Mouse (Mus musculus) kidney, postnatal 0 days (tissue): ENCODE data around the gene C3. TPM values are rescaled to one million over a fixed set of nuclear protein-coding genes. Genes with fewer than 3 reads are reported as not detected.
A peak's percentile ranks its signal among the peaks of the same experiment; 100 is the strongest.

Experiments
- ATAC-seq: fragments of 200-750 bp; cut with Nextera tagmentation; replicated peaks from 2 replicates; pipeline ENCODE4 v1.8.0; 2017; ENCODE audit warnings: low read depth, moderate number of reproducible peaks, moderate TSS enrichment, moderate library complexity; ENCODE audit not compliant: low FRiP score
- DNase-seq: peaks from one replicate; pipeline ENCODE4 v3.0.0-alpha.2; 2016; ENCODE audit warnings: low spot score
- H3K27ac ChIP-seq: fragments of 300-500 bp; sonication (generic); 2 replicates; pipeline ENCODE4 v1.5.1; 2014; ENCODE audit warnings: mild to moderate bottlenecking
- H3K27me3 ChIP-seq: fragments of 300-500 bp; sonication (generic); 2 replicates; pipeline ENCODE4 v1.6.1; 2014; ENCODE audit warnings: low read length, mixed read lengths; ENCODE audit not compliant: insufficient read depth
- H3K36me3 ChIP-seq: fragments of 300-500 bp; sonication (generic); 2 replicates; pipeline ENCODE4 v1.6.1; 2014; ENCODE audit warnings: low read length, mixed read lengths; ENCODE audit not compliant: insufficient read depth
- H3K4me1 ChIP-seq: fragments of 300-500 bp; sonication (generic); replicated peaks from 2 replicates; pipeline ENCODE4 v1.6.1; 2014; ENCODE audit warnings: antibody characterized with exemption, low read length, mixed read lengths; ENCODE audit not compliant: insufficient read depth
- H3K4me2 ChIP-seq: fragments of 300-500 bp; sonication (generic); 2 replicates; pipeline ENCODE4 v1.6.1; 2014; ENCODE audit warnings: mild to moderate bottlenecking, low read length, moderate library complexity, mixed read lengths
- H3K4me3 ChIP-seq: fragments of 300-500 bp; sonication (generic); replicated peaks from 2 replicates; pipeline ENCODE4 v1.5.1; 2014; ENCODE audit warnings: low read depth, low read length
- H3K9ac ChIP-seq: fragments of 300-500 bp; sonication (generic); 2 replicates; pipeline ENCODE4 v1.6.1; 2014; ENCODE audit warnings: low read depth, low read length
- H3K9me3 ChIP-seq: fragments of 300-500 bp; sonication (generic); replicated peaks from 2 replicates; pipeline ENCODE4 v1.6.1; 2016; ENCODE audit warnings: low read length, inconsistent platforms, mixed read lengths
- CTCF ChIP-seq: IDR thresholded peaks from 2 replicates; pipeline ENCODE4 v1.5.1; 2016; ENCODE audit warnings: antibody characterized with exemption, low read depth, mild to moderate bottlenecking, moderate library complexity
- WGBS: fragments of 180-500 bp; shearing (Covaris S2); extraction: QIAGEN DNeasy Blood & Tissue Kit; methylation state at CpG from one replicate; pipeline ENCODE4 v1.1.7; 2014; 5-methylcytosine and 5-hydroxymethylcytosine counted together
- polyA plus RNA-seq: library from polyadenylated mRNA; unstranded; fragments of >200 nt; fragmentation: Nextera tagmentation; extraction: Ambion mirVana; gene quantifications from 2 replicates; pipeline ENCODE4 v1.2.1, GENCODE M21; 2015

The C3 gene
- polyA plus RNA-seq, 1 experiment from 2014 or later, result 2.9 TPM

GRCm38 (mm10) chr17:57228873-57229272 is 937 bp upstream of the C3 start:
- TF ChIP-seq CTCF, result no peak
- 81% methylated on average over 3 of the region's 3 CpGs for WGBS

GRCm38 (mm10) chr17:57227468-57227867 is 468 bp downstream of the C3 start:
- no peak overlapping the region for H3K9ac ChIP-seq
- DNase-seq (no peak), ATAC-seq (no peak)
- no peaks in the 10 kb centered on the region for H3K9me3 ChIP-seq
- no peaks in the 10 kb centered on the region for H3K27me3 ChIP-seq
- H3K36me3 ChIP-seq, result no peaks in the 10 kb centered on the region
- H3K4me1 ChIP-seq, result 0 out of 2 replicates have a peak, but pooled peaks cover 3% of the 10 kb centered on the region
- TF ChIP-seq CTCF, result no peak
- 93% methylated on average over 2 of the region's 2 CpGs for WGBS
- no peak overlapping the region for H3K4me3 ChIP-seq
- H3K4me2 ChIP-seq, result no peak overlapping the region
- H3K27ac ChIP-seq, result no peak overlapping the region

More at GRCm38 (mm10) chr17:57228873-57229272, 937 bp upstream of the C3 start:
- Histone ChIP-seq H3K9ac (no peak overlapping the region), H3K4me3 (no peak overlapping the region), H3K27me3 (no peaks in the 10 kb centered on the region), H3K4me2 (no peak overlapping the region), H3K9me3 (no peaks in the 10 kb centered on the region), H3K27ac (no peak overlapping the region), H3K36me3 (no peaks in the 10 kb centered on the region), H3K4me1 (0 out of 2 replicates have a peak, but pooled peaks cover 3% of the 10 kb centered on the region)
- DNase-seq, result no peak
- no peak for ATAC-seq

GRCm38 (mm10) chr17:57223313-57223712 is 4.6 kb downstream of the C3 start:
- H3K9me3 ChIP-seq, result no peaks in the 10 kb centered on the region
- WGBS, result 45% methylated on average over 9 of the region's 9 CpGs

GRCm38 (mm10) chr17:57221911-57222310 is 6.0 kb downstream of the C3 start:
- no peaks in the 10 kb centered on the region for H3K27me3 ChIP-seq
- no peak for ATAC-seq
- TF ChIP-seq CTCF, result no peak
- no peaks in the 10 kb centered on the region for H3K9me3 ChIP-seq
- DNase-seq, result no peak
- H3K27ac ChIP-seq, result no peak overlapping the region
- H3K4me2 ChIP-seq, result no peak overlapping the region
- no peaks in the 10 kb centered on the region for H3K4me1 ChIP-seq
- 64% methylated on average over 4 of the region's 4 CpGs for WGBS
- H3K36me3 ChIP-seq, result no peaks in the 10 kb centered on the region
- no peak overlapping the region for H3K4me3 ChIP-seq
- H3K9ac ChIP-seq, result no peak overlapping the region

More at GRCm38 (mm10) chr17:57223313-57223712, 4.6 kb downstream of the C3 start:
- Histone ChIP-seq H3K4me1 (no peaks in the 10 kb centered on the region), H3K4me2 (no peak overlapping the region), H3K4me3 (no peak overlapping the region), H3K27me3 (no peaks in the 10 kb centered on the region), H3K36me3 (no peaks in the 10 kb centered on the region), H3K9ac (no peak overlapping the region), H3K27ac (no peak overlapping the region)
- ATAC-seq, result no peak; the same call in 1 of the 2 replicates
- DNase-seq, result no peak
- no peak for TF ChIP-seq CTCF

- peak; percentile 67 for TF ChIP-seq CTCF
- no peak overlapping the region for H3K9ac ChIP-seq
- H3K4me2 ChIP-seq, result no peak overlapping the region
- 12% methylated on average over 3 of the region's 3 CpGs for WGBS
- no peaks in the 10 kb centered on the region for H3K9me3 ChIP-seq
- no peak overlapping the region for H3K4me3 ChIP-seq
- no peaks in the 10 kb centered on the region for H3K36me3 ChIP-seq
- no peak overlapping the region for H3K27ac ChIP-seq
- no peaks in the 10 kb centered on the region for H3K27me3 ChIP-seq
- ATAC-seq, result no peak
- peak; percentile 58 for DNase-seq
- no peaks in the 10 kb centered on the region for H3K4me1 ChIP-seq
These were observed 8.1 kb downstream of the C3 start for GRCm38 (mm10) chr17:57219884-57220207.

GRCm38 (mm10) chr17:57219167-57219883 is 8.6 kb downstream of the C3 start:
- Histone ChIP-seq H3K4me3 (no peak overlapping the region), H3K9ac (no peak overlapping the region), H3K4me2 (no peak overlapping the region), H3K4me1 (no peaks in the 10 kb centered on the region), H3K27ac (no peak overlapping the region), H3K36me3 (no peaks in the 10 kb centered on the region), H3K9me3 (no peaks in the 10 kb centered on the region), H3K27me3 (no peaks in the 10 kb centered on the region)
- peak; percentile 86 for TF ChIP-seq CTCF
- WGBS, result 28% methylated on average over 11 of the region's 11 CpGs
- ATAC-seq (no peak; the same call in 1 of the 2 replicates), DNase-seq (peak; percentile 61)
